Mouse (Mus musculus) limb, embryonic 11.5 days (tissue): Measurements from ENCODE around the gene Olfr272. TPM values are rescaled to one million over a fixed set of nuclear protein-coding genes. Genes with fewer than 3 reads are reported as not detected.

ENCODE experiments used
- ATAC-seq: fragments of 200-750 bp; cut with Nextera tagmentation; 2 replicates; pipeline ENCODE4 v1.8.0; 2017; ENCODE audit warnings: low read depth; ENCODE audit not compliant: insufficient number of reproducible peaks, low FRiP score, low TSS enrichment
- DNase-seq: peaks from one replicate; pipeline ENCODE4 v3.0.0-alpha.2; 2015; ENCODE audit warnings: low spot score
- H3K27ac ChIP-seq: fragments of 300-500 bp; sonication (generic); replicated peaks from 2 replicates; pipeline ENCODE4 v1.5.1; 2014; ENCODE audit warnings: low read depth, mild to moderate bottlenecking, low read length
- H3K27me3 ChIP-seq: fragments of 300-500 bp; sonication (generic); 2 replicates; pipeline ENCODE4 v1.6.1; 2014; ENCODE audit warnings: mild to moderate bottlenecking, low read length, mixed read lengths; ENCODE audit not compliant: control insufficient read depth, insufficient read depth
- H3K36me3 ChIP-seq: fragments of 300-500 bp; sonication (generic); 2 replicates; pipeline ENCODE4 v1.6.1; 2014; ENCODE audit warnings: mild to moderate bottlenecking, low read length, moderate library complexity, mixed read lengths; ENCODE audit not compliant: control insufficient read depth, insufficient read depth
- H3K4me1 ChIP-seq: fragments of 300-500 bp; sonication (generic); 2 replicates; pipeline ENCODE4 v1.6.1; 2014; ENCODE audit warnings: low read length, mixed read lengths; ENCODE audit not compliant: control insufficient read depth, insufficient read depth
- H3K4me2 ChIP-seq: fragments of 300-500 bp; sonication (generic); 2 replicates; pipeline ENCODE4 v1.6.1; 2014; ENCODE audit warnings: low read depth, mild to moderate bottlenecking, moderate library complexity; ENCODE audit not compliant: severe bottlenecking
- H3K4me3 ChIP-seq: fragments of 300-500 bp; sonication (generic); 2 replicates; pipeline ENCODE4 v1.5.1; 2014; ENCODE audit warnings: low read depth, low read length
- H3K9ac ChIP-seq: fragments of 300-500 bp; sonication (generic); 2 replicates; pipeline ENCODE4 v1.6.1; 2014; ENCODE audit warnings: mild to moderate bottlenecking, low read length
- H3K9me3 ChIP-seq: fragments of 300-500 bp; sonication (generic); 2 replicates; pipeline ENCODE4 v1.6.1; 2016; ENCODE audit warnings: low read length; ENCODE audit not compliant: control insufficient read depth
- WGBS: fragments of 180-500 bp; shearing (Covaris S2); extraction: QIAGEN DNeasy Blood & Tissue Kit; methylation state at CpG from one replicate; pipeline ENCODE4 v1.1.7; 2014; 5-methylcytosine and 5-hydroxymethylcytosine counted together
- polyA plus RNA-seq: library from polyadenylated mRNA; unstranded; fragments of >200 nt; fragmentation: Nextera tagmentation; extraction: Ambion mirVana; gene quantifications from 2 replicates; pipeline ENCODE4 v1.2.1, GENCODE M21; 2014

The Olfr272 gene
- polyA plus RNA-seq, result not detected in 2 replicates

DNA sequence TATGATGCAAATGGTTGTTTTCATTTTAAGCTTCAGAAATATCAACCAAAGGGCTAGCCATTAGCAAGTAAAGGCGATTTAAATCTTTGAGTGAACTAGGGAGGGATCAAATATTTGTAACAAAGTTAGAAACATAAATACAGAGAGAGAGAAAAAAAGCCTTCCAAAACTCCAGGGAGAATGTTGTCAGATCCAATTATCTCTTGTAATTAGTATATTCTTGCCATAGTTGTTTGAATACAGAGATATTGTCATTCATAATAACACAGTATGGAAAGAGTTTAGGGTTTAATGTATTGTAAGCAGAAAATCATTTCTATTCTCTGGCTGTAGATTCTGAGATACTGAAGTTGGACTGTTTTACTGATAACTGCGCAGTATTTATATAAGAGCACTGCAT, at the start of gene Olfr272:
TSS of gene Olfr272 (minus strand) at position 101 of the 400 bp plus-strand sequence.
- no peak within 1 kb of the TSS for H3K4me3 ChIP-seq
- no peak within 1 kb of the TSS for H3K9ac ChIP-seq

GRCm38 (mm10) chr4:52964247-52964646, 45.3 kb upstream of the Olfr272 start, which contains the start of gene Olfr270:
Gene Olfr270 (plus strand): TSS chr4:52964547.
- Histone ChIP-seq H3K27ac (no peak within 1 kb of the TSS), H3K9ac (no peak within 1 kb of the TSS), H3K27me3 (no peaks in the 10 kb centered on the region), H3K36me3 (no peaks in the 10 kb centered on the region), H3K9me3 (no peaks in the 10 kb centered on the region), H3K4me3 (no peak within 1 kb of the TSS), H3K4me1 (no peaks in the 10 kb centered on the region), H3K4me2 (no peak within 1 kb of the TSS)
- DNase-seq (no peak), ATAC-seq (no peak)

More for the DNA sequence above, at the start of gene Olfr272:
- Histone ChIP-seq H3K4me2 (no peak within 1 kb of the TSS), H3K27ac (no peak within 1 kb of the TSS), H3K36me3 (no peaks in the 10 kb centered on the region), H3K9me3 (no peaks in the 10 kb centered on the region), H3K27me3 (no peaks in the 10 kb centered on the region), H3K4me1 (no peaks in the 10 kb centered on the region)
- WGBS, result 88% methylated on average over 2 of the region's 2 CpGs
- DNase-seq, result no peak
- no peak for ATAC-seq

GRCm38 (mm10) chr4:52958693-52959092, 39.7 kb upstream of the Olfr272 start:
- ATAC-seq (no peak), DNase-seq (peak; percentile 25)
- Histone ChIP-seq H3K9ac (no peak overlapping the region), H3K27ac (no peak overlapping the region), H3K9me3 (no peaks in the 10 kb centered on the region), H3K4me2 (no peak overlapping the region), H3K36me3 (no peaks in the 10 kb centered on the region), H3K4me1 (no peaks in the 10 kb centered on the region), H3K27me3 (no peaks in the 10 kb centered on the region), H3K4me3 (no peak overlapping the region)
- 47% methylated on average over 4 of the region's 4 CpGs for WGBS

DNA sequence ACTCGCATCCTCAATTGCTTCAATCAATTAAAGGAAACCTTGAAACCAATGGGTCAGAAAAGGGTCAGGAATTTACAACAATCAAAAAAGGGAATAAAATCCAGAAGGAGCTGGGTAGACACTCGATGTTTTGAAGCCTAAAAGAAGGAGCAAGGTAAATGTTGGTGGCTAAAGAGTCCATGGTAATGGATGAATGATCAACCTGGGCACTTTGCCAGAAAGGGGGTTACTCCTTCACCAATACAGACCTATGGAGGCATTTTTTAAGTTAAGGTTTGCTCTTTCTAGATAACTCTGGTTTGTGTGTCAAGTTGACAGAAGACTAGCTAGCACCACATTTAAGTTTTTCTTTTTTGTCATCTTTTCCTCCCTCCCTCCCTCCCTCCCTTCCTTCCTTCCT, 30.0 kb upstream of the Olfr272 start:
- no peak for ATAC-seq
- Histone ChIP-seq H3K9ac (no peak overlapping the region), H3K27me3 (no peaks in the 10 kb centered on the region), H3K9me3 (no peaks in the 10 kb centered on the region), H3K4me3 (no peak overlapping the region), H3K4me1 (no peaks in the 10 kb centered on the region), H3K4me2 (no peak overlapping the region), H3K27ac (no peak overlapping the region), H3K36me3 (no peaks in the 10 kb centered on the region)
- no peak for DNase-seq
- 79% methylated on average over 2 of the region's 2 CpGs for WGBS

GRCm38 (mm10) chr4:52946665-52947064, 27.7 kb upstream of the Olfr272 start:
- H3K36me3 ChIP-seq, result no peaks in the 10 kb centered on the region
- DNase-seq (no peak), ATAC-seq (no peak)
- no peaks in the 10 kb centered on the region for H3K9me3 ChIP-seq
- no peaks in the 10 kb centered on the region for H3K4me1 ChIP-seq
- H3K4me3 ChIP-seq, result no peak overlapping the region
- no peak overlapping the region for H3K9ac ChIP-seq
- H3K27me3 ChIP-seq, result no peaks in the 10 kb centered on the region
- no peak overlapping the region for H3K4me2 ChIP-seq
- no peak overlapping the region for H3K27ac ChIP-seq

DNA sequence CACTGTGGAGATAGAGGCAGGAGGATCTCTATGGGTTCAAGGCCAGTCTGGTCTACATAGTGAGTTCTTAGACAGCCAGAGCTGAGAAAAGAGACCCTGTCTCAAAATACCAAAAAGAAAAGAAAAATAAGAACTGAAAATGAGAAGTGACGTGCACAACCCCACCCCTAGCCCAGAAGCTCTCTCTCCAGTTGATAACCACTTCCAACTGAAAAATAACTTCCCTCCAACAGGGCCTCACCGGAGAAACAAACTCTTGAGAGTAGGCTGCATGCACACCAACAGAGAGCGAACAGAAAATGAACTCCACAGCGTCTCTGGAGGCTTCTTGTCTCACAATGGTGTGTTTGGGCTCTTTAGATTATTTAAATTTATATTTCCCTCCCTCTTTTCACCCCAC, 11.5 kb upstream of the Olfr272 start:
- Histone ChIP-seq H3K4me2 (no peak overlapping the region), H3K4me1 (no peaks in the 10 kb centered on the region), H3K4me3 (no peak overlapping the region), H3K27me3 (no peaks in the 10 kb centered on the region), H3K9me3 (no peaks in the 10 kb centered on the region), H3K27ac (no peak overlapping the region), H3K36me3 (no peaks in the 10 kb centered on the region), H3K9ac (no peak overlapping the region)
- 91% methylated on average over 4 of the region's 4 CpGs for WGBS
- no peak for ATAC-seq
- no peak for DNase-seq

DNA sequence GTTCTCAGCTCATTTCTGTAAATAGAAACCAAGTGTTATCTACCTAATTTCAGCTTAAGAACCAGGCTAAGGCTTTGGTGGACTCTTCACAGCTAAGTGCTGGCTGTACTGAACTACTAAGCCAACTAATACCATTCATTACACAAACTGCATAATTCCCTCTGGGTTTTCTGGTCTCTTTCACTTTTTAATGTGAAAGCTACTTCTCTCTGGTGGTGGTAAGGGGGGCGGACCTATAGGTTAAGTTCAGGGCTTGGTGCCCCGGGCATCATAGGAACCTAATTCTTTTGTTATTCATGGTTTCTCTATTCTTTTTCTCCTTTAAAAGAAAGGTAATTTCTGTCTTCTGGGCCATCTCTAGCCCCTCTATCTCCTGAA, 1.7 kb downstream of the Olfr272 start:
- Histone ChIP-seq H3K27me3 (no peaks in the 10 kb centered on the region), H3K36me3 (no peaks in the 10 kb centered on the region), H3K4me2 (no peak overlapping the region), H3K4me1 (no peaks in the 10 kb centered on the region), H3K9ac (no peak overlapping the region), H3K27ac (no peak overlapping the region), H3K9me3 (no peaks in the 10 kb centered on the region), H3K4me3 (no peak overlapping the region)
- WGBS, result 87% methylated on average over 2 of the region's 2 CpGs
- DNase-seq (no peak), ATAC-seq (no peak)

DNA sequence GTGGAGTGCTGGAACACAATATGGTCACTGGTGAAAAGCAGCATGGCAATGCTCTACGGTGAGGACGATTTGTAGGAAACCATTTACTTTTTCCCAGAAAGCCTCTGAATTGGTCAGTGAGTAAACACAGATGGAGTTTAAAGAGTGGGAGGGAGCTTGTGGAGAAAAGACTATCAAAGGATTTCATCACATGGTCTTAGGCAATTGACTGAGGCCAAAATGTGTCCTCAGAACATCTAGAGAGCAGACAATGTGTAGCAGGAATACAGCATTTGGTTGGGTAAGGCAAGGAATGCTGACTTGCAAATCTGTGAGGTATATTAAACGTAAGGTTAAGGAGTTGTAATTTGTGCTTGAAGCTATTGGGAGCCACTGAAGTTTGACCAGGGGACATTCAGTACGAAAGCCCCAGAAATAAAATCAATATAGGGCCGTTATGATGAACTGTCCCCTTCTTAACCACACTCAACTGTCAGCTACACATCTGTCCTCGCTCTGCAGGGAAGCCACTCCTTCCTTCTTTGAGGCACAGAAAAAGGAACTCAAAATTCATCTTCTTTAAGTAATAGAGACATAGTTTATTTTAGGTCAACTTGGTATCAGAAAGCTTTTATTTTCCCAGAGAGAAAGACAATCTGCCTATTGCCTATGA, 2.2 kb downstream of the Olfr272 start:
- no peak for DNase-seq
- Histone ChIP-seq H3K4me3 (no peak overlapping the region), H3K27ac (no peak overlapping the region), H3K9ac (no peak overlapping the region), H3K36me3 (no peaks in the 10 kb centered on the region), H3K9me3 (no peaks in the 10 kb centered on the region), H3K27me3 (no peaks in the 10 kb centered on the region), H3K4me2 (no peak overlapping the region), H3K4me1 (no peaks in the 10 kb centered on the region)
- ATAC-seq, result no peak
- 82% methylated on average over 6 of the region's 6 CpGs for WGBS

DNA sequence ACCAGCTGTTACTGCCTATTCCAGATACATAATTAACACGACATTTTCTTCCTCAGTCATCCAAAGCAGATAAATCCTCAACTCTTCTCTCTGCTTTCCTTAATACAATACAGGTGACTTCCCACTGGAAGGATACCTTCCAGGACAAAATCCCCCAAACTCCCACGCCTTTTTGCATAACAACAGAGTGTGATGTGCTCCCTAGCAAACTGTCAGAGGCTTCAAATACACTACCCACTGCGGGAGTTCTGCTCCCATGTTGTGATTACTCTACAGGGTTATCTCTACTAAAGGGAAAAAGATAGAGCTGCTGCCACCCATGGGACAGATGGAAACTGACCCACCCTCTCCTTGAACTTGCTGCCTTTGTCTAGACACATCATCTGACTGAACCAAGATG, 6.6 kb downstream of the Olfr272 start:
- DNase-seq (no peak), ATAC-seq (no peak)
- Histone ChIP-seq H3K4me2 (no peak overlapping the region), H3K36me3 (no peaks in the 10 kb centered on the region), H3K9me3 (no peaks in the 10 kb centered on the region), H3K27ac (no peak overlapping the region), H3K4me3 (no peak overlapping the region), H3K27me3 (no peaks in the 10 kb centered on the region), H3K9ac (no peak overlapping the region), H3K4me1 (no peaks in the 10 kb centered on the region)
- 40% methylated on average over 3 of the region's 3 CpGs for WGBS
